Mouse (Mus musculus): Measurements from ENCODE around the gene Agap2.
"Not testable (repeated sequence)": the region's sequence is repeated elsewhere in the genome, so short reads cannot be mapped to it uniquely, and the experiment has no call there.

Agap2 gene

GRCm38 (mm10) chr10:127065981-127066380 is 9.1 kb upstream of the Agap2 start:
- POLR2A ChIA-PET, result interaction anchor here in 2 of 4 experiments (0.8 to 2.6 kb wide), 12 partner anchors 8 to 272 kb away, joined by 3 to 10 read pairs (median 3); partner anchors contain the start of genes Eef1akmt3 (in 1 of the 2), Mettl1 (in 1 of the 2) and Os9 (in 1 of the 2)
- CTCF ChIA-PET, result interaction anchor here in 2 of 4 experiments (0.5 to 0.7 kb wide), 2 partner anchors 9 to 109 kb away, joined by 3 to 5 read pairs; partner anchors contain the start of gene Agap2 (in 1 of the 2)

GRCm38 (mm10) chr10:127066519-127067018 is 8.5 kb upstream of the Agap2 start:
- ChIA-PET CTCF (interaction anchor here in 3 of 4 experiments (0.5 to 0.9 kb wide), 4 partner anchors 9 to 318 kb away, joined by 3 to 5 read pairs (median 3); partner anchors contain the start of gene Agap2 (in 1 of the 3)), POLR2A (interaction anchor here in 3 of 4 experiments (0.6 to 2.6 kb wide), 19 partner anchors 8 to 415 kb away, joined by 3 to 10 read pairs (median 3); partner anchors contain the start of genes Eef1akmt3 (in 1 of the 3), Mettl1 (in 1 of the 3) and Os9 (in 1 of the 3))

GRCm38 (mm10) chr10:127068360-127069038 is 6.6 kb upstream of the Agap2 start:
- CTCF ChIA-PET, result no interaction called here

GRCm38 (mm10) chr10:127069281-127070189 is 5.5 kb upstream of the Agap2 start:
- CTCF ChIA-PET, result interaction anchor here in 3 of 4 experiments (0.5 to 0.6 kb wide), 4 partner anchors 127 to 323 kb away, joined by 3 to 7 read pairs (median 4); no protein-coding TSS in a partner anchor
- POLR2A ChIA-PET, result interaction anchor here in 3 of 4 experiments (0.6 to 4.0 kb wide), 30 partner anchors 9 to 300 kb away, joined by 3 to 24 read pairs (median 3); partner anchors contain the start of genes Os9 (in 2 of the 3), B4galnt1 (in 1 of the 3), Cyp27b1 (in 1 of the 3) and March9 (in 1 of the 3)

More at GRCm38 (mm10) chr10:127068360-127069038, 6.6 kb upstream of the Agap2 start:
- POLR2A ChIA-PET, result interaction anchor here in 3 of 4 experiments (0.6 to 4.0 kb wide), 13 partner anchors 8 to 283 kb away, joined by 3 to 24 read pairs (median 3); partner anchors contain the start of gene Cyp27b1 (in 1 of the 3)

- POLR2A ChIA-PET, result interaction anchor here in 3 of 4 experiments (0.6 to 4.0 kb wide), 28 partner anchors 8 to 299 kb away, joined by 3 to 24 read pairs (median 4); partner anchors contain the start of genes Os9 (in 2 of the 3), B4galnt1 (in 1 of the 3), Cyp27b1 (in 1 of the 3) and March9 (in 1 of the 3)
- CTCF ChIA-PET, result interaction anchor here in 3 of 4 experiments (0.5 to 0.6 kb wide), 3 partner anchors 128 to 322 kb away, joined by 3 to 7 read pairs (median 5); no protein-coding TSS in a partner anchor
These were observed 4.6 kb upstream of the Agap2 start, which contains the start of gene Tspan31 for GRCm38 (mm10) chr10:127070190-127071121. Tspan31 (minus strand) TSS chr10:127070264.

GRCm38 (mm10) chr10:127071203-127071602 is 3.9 kb upstream of the Agap2 start:
- POLR2A ChIA-PET, result interaction anchor here in 3 of 4 experiments (0.7 to 4.0 kb wide), 11 partner anchors 8 to 94 kb away, joined by 3 to 24 read pairs (median 5); partner anchors contain the start of genes B4galnt1 (in 1 of the 3), Cdk4 (in 1 of the 3) and Os9 (in 1 of the 3)
- CTCF ChIA-PET, result no interaction called here

GRCm38 (mm10) chr10:127072270-127072669 is 2.8 kb upstream of the Agap2 start:
- POLR2A ChIA-PET, result interaction anchor here in 2 of 4 experiments (0.7 to 4.0 kb wide), 6 partner anchors 7 to 49 kb away, joined by 3 to 24 read pairs (median 5); partner anchors contain the start of genes Cdk4 (in 1 of the 2) and Os9 (in 1 of the 2)
- CTCF ChIA-PET, result not testable (repeated sequence)

GRCm38 (mm10) chr10:127072969-127073368 is 2.1 kb upstream of the Agap2 start:
- CTCF ChIA-PET, result interaction anchor here in 1 of 4 experiments (0.6 kb wide), 1 partner anchor 11 kb away, joined by 3 read pairs; no protein-coding TSS in a partner anchor
- POLR2A ChIA-PET, result interaction anchor here in 3 of 4 experiments (0.6 to 1.6 kb wide), 5 partner anchors 8 to 261 kb away, joined by 3 to 6 read pairs (median 3); partner anchors contain the start of gene Cdk4 (in 2 of the 3)

- ChIA-PET POLR2A (interaction anchor here in 3 of 4 experiments (1.0 to 2.7 kb wide), 4 partner anchors 9 to 17 kb away, joined by 3 to 23 read pairs (median 4); partner anchors contain the start of gene Cdk4 (in 2 of the 3)), CTCF (interaction anchor here in 3 of 4 experiments (0.6 to 1.9 kb wide), 5 partner anchors 11 to 37 kb away, joined by 3 to 7 read pairs (median 4); no protein-coding TSS in a partner anchor)
These were observed 1.1 kb upstream of the Agap2 start for GRCm38 (mm10) chr10:127073981-127074380.

- POLR2A ChIA-PET, result interaction anchor here in 3 of 4 experiments (0.5 to 2.7 kb wide), 12 partner anchors 8 to 996 kb away, joined by 3 to 23 read pairs (median 5); partner anchors contain the start of genes Cdk4 (in 3 of the 3) and Avil (in 1 of the 3)
These were observed 567 bp downstream of the Agap2 start for GRCm38 (mm10) chr10:127075651-127076050.

GRCm38 (mm10) chr10:127076082-127076481 is 998 bp downstream of the Agap2 start:
- POLR2A ChIA-PET, result interaction anchor here in 3 of 4 experiments (0.6 to 2.7 kb wide), 13 partner anchors 8 to 997 kb away, joined by 3 to 23 read pairs (median 5); partner anchors contain the start of genes Cdk4 (in 3 of the 3) and Avil (in 1 of the 3)
- CTCF ChIA-PET, result interaction anchor here in 1 of 4 experiments (0.6 to 2.5 kb wide), 5 partner anchors 9 to 258 kb away, joined by 3 to 8 read pairs (median 4); no protein-coding TSS in a partner anchor

More at GRCm38 (mm10) chr10:127075651-127076050, 567 bp downstream of the Agap2 start:
- CTCF ChIA-PET, result interaction anchor here in 3 of 4 experiments (0.6 to 2.5 kb wide), 20 partner anchors 9 to 1624 kb away, joined by 3 to 8 read pairs (median 4); partner anchors contain the start of genes Atp23 (in 1 of the 3), Cdk4 (in 1 of the 3), Cyp27b1 (in 1 of the 3) and Gli1 (in 1 of the 3)

GRCm38 (mm10) chr10:127077515-127077914 is 2.4 kb downstream of the Agap2 start:
- ChIA-PET POLR2A (interaction anchor here in 3 of 4 experiments (0.6 to 3.8 kb wide), 8 partner anchors 7 to 398 kb away, joined by 3 to 24 read pairs (median 4); partner anchors contain the start of genes Cdk4 (in 1 of the 3) and Tspan31 (in 1 of the 3)), CTCF (interaction anchor here (0.6 to 0.8 kb wide), 4 partner anchors 20 to 261 kb away, joined by 3 to 7 read pairs (median 3); no protein-coding TSS in a partner anchor)

GRCm38 (mm10) chr10:127078001-127078676 is 3.1 kb downstream of the Agap2 start:
- ChIA-PET CTCF (interaction anchor here in 3 of 4 experiments (0.5 to 1.3 kb wide), 6 partner anchors 20 to 530 kb away, joined by 3 to 8 read pairs (median 4); no protein-coding TSS in a partner anchor), POLR2A (interaction anchor here in 3 of 4 experiments (0.6 to 3.8 kb wide), 17 partner anchors 7 to 272 kb away, joined by 3 to 24 read pairs (median 3); partner anchors contain the start of genes Tspan31 (in 2 of the 3), Avil (in 1 of the 3), Cdk4 (in 1 of the 3) and Eef1akmt3 (in 1 of the 3))

Measured in embryonic stem cell, embryonic (primary cell).